Mouse (Mus musculus): Measurements from ENCODE around the gene Ncln. TPM values are rescaled to one million over a fixed set of nuclear protein-coding genes. Genes with fewer than 3 reads are reported as not detected.

Gene Ncln
- polyA plus RNA-seq, 1 experiment = 198 TPM

GRCm38 (mm10) chr10:81484441-81485059 lies 11.6 kb downstream of the Ncln start:
- DNase-seq (ENCODE audit: low read depth in 1 of 2, low spot score in 2 of 2) = no peak
- WGBS = 63% methylated on average over 6 of the region's 6 CpGs

GRCm38 (mm10) chr10:81483983-81484382 lies 12.2 kb downstream of the Ncln start:
- WGBS = 18% methylated on average over 9 of the region's 9 CpGs
- Histone ChIP-seq H3K4me1 (ENCODE audit: control insufficient read depth, insufficient read depth, insufficient read length) (peaks cover 5% of the 10 kb centered on the region; the same call in 1 of the 2 replicates), H3K27me3 (ENCODE audit: control insufficient read depth, insufficient read depth, low read length) (peaks cover 9% of the 10 kb centered on the region), H3K4me3 (ENCODE audit: extremely low read depth, insufficient read depth, insufficient read length) (no peak overlapping the region), H3K27ac (ENCODE audit: insufficient read depth, low read length) (no peak overlapping the region), H3K36me3 (ENCODE audit: control insufficient read depth, insufficient read depth, low read length) (peaks cover 24% of the 10 kb centered on the region)
- peak in 1 of 2 experiments; percentile 45 for DNase-seq (ENCODE audit: low read depth in 1 of 2, low spot score in 2 of 2)
- TF ChIP-seq CTCF (IDR thresholded peaks at IDR 0.05; ENCODE audit: extremely low read depth, insufficient read depth, insufficient read length, insufficient replicate concordance) = peak; percentile 9; the same call in 1 of the 2 replicates
- no peak for TF ChIP-seq POLR2A (IDR thresholded peaks at IDR 0.05; ENCODE audit: low read depth, low read length)

More at GRCm38 (mm10) chr10:81484441-81485059, 11.6 kb downstream of the Ncln start:
- H3K27ac ChIP-seq (ENCODE audit: insufficient read depth, low read length) = no peak overlapping the region
- H3K4me1 ChIP-seq (ENCODE audit: control insufficient read depth, insufficient read depth, insufficient read length) = peaks cover 5% of the 10 kb centered on the region; the same call in 1 of the 2 replicates
- peaks cover 8% of the 10 kb centered on the region for H3K27me3 ChIP-seq (ENCODE audit: control insufficient read depth, insufficient read depth, low read length)
- no peak overlapping the region for H3K4me3 ChIP-seq (ENCODE audit: extremely low read depth, insufficient read depth, insufficient read length)
- H3K36me3 ChIP-seq (ENCODE audit: control insufficient read depth, insufficient read depth, low read length) = peaks cover 28% of the 10 kb centered on the region
- TF ChIP-seq CTCF (IDR thresholded peaks at IDR 0.05; ENCODE audit: extremely low read depth, insufficient read depth, insufficient read length, insufficient replicate concordance) (no peak), POLR2A (IDR thresholded peaks at IDR 0.05; ENCODE audit: low read depth, low read length) (no peak)

GRCm38 (mm10) chr10:81482533-81482889 lies 13.7 kb downstream of the Ncln start, which contains the start of gene Celf5:
Gene Celf5, minus strand, starts transcription at chr10:81482709.
- H3K4me1 ChIP-seq (ENCODE audit: control insufficient read depth, insufficient read depth, insufficient read length) = peaks cover 5% of the 10 kb centered on the region; the same call in 1 of the 2 replicates
- TF ChIP-seq POLR2A (IDR thresholded peaks at IDR 0.05; ENCODE audit: low read depth, low read length) = no peak
- TF ChIP-seq CTCF (IDR thresholded peaks at IDR 0.05; ENCODE audit: extremely low read depth, insufficient read depth, insufficient read length, insufficient replicate concordance) = peak; percentile 81
- H3K27me3 ChIP-seq (ENCODE audit: control insufficient read depth, insufficient read depth, low read length) = peaks cover 12% of the 10 kb centered on the region
- under 1% methylated on average over 36 of the region's 36 CpGs for WGBS
- H3K4me3 ChIP-seq (ENCODE audit: extremely low read depth, insufficient read depth, insufficient read length) = peak within 1 kb of the TSS; percentile 55
- no peak within 1 kb of the TSS for H3K27ac ChIP-seq (ENCODE audit: insufficient read depth, low read length)
- peaks cover 9% of the 10 kb centered on the region for H3K36me3 ChIP-seq (ENCODE audit: control insufficient read depth, insufficient read depth, low read length)
- no peak for DNase-seq (ENCODE audit: low read depth in 1 of 2, low spot score in 2 of 2)

- H3K27me3 ChIP-seq (ENCODE audit: control insufficient read depth, insufficient read depth, low read length) = peaks cover 13% of the 10 kb centered on the region
- peaks cover 3% of the 10 kb centered on the region for H3K36me3 ChIP-seq (ENCODE audit: control insufficient read depth, insufficient read depth, low read length)
- TF ChIP-seq POLR2A (IDR thresholded peaks at IDR 0.05; ENCODE audit: low read depth, low read length) = no peak
- TF ChIP-seq CTCF (IDR thresholded peaks at IDR 0.05; ENCODE audit: extremely low read depth, insufficient read depth, insufficient read length, insufficient replicate concordance) = no peak
- H3K4me1 ChIP-seq (ENCODE audit: control insufficient read depth, insufficient read depth, insufficient read length) = peaks cover 5% of the 10 kb centered on the region; the same call in 1 of the 2 replicates
- H3K27ac ChIP-seq (ENCODE audit: insufficient read depth, low read length) = no peak overlapping the region
- no peak for DNase-seq (ENCODE audit: low read depth in 1 of 2, low spot score in 2 of 2)
- peak overlapping the region; percentile 55 for H3K4me3 ChIP-seq (ENCODE audit: extremely low read depth, insufficient read depth, insufficient read length)
- 10% methylated on average over 33 of the region's 35 CpGs for WGBS
Observed at GRCm38 (mm10) chr10:81481605-81482532, 14.3 kb downstream of the Ncln start.

- H3K27me3 ChIP-seq (ENCODE audit: control insufficient read depth, insufficient read depth, low read length) = peaks cover 19% of the 10 kb centered on the region
- DNase-seq (ENCODE audit: low read depth in 1 of 2, low spot score in 2 of 2) = no peak
- H3K4me1 ChIP-seq (ENCODE audit: control insufficient read depth, insufficient read depth, insufficient read length) = peaks cover 4% of the 10 kb centered on the region; the same call in 1 of the 2 replicates
- TF ChIP-seq POLR2A (IDR thresholded peaks at IDR 0.05; ENCODE audit: low read depth, low read length) = no peak
- no peak for TF ChIP-seq CTCF (IDR thresholded peaks at IDR 0.05; ENCODE audit: extremely low read depth, insufficient read depth, insufficient read length, insufficient replicate concordance)
- no peaks in the 10 kb centered on the region for H3K36me3 ChIP-seq (ENCODE audit: control insufficient read depth, insufficient read depth, low read length)
- WGBS = 69% methylated on average over 10 of the region's 10 CpGs
- H3K4me3 ChIP-seq (ENCODE audit: extremely low read depth, insufficient read depth, insufficient read length) = no peak overlapping the region
- no peak overlapping the region for H3K27ac ChIP-seq (ENCODE audit: insufficient read depth, low read length)
Observed at GRCm38 (mm10) chr10:81474461-81474860, 21.7 kb downstream of the Ncln start.

GRCm38 (mm10) chr10:81473003-81473451 lies 23.2 kb downstream of the Ncln start:
- no peak overlapping the region for H3K4me3 ChIP-seq (ENCODE audit: extremely low read depth, insufficient read depth, insufficient read length)
- 3% methylated on average over 22 of the region's 22 CpGs for WGBS

More at GRCm38 (mm10) chr10:81473003-81473451, 23.2 kb downstream of the Ncln start:
- Histone ChIP-seq H3K4me1 (ENCODE audit: control insufficient read depth, insufficient read depth, insufficient read length) (peaks cover 4% of the 10 kb centered on the region; the same call in 1 of the 2 replicates), H3K27ac (ENCODE audit: insufficient read depth, low read length) (no peak overlapping the region), H3K27me3 (ENCODE audit: control insufficient read depth, insufficient read depth, low read length) (peaks cover 16% of the 10 kb centered on the region), H3K36me3 (ENCODE audit: control insufficient read depth, insufficient read depth, low read length) (no peaks in the 10 kb centered on the region)
- DNase-seq (ENCODE audit: low read depth in 1 of 2, low spot score in 2 of 2) = no peak
- TF ChIP-seq POLR2A (IDR thresholded peaks at IDR 0.05; ENCODE audit: low read depth, low read length) = no peak
- no peak for TF ChIP-seq CTCF (IDR thresholded peaks at IDR 0.05; ENCODE audit: extremely low read depth, insufficient read depth, insufficient read length, insufficient replicate concordance)

Data from spleen, adult 2 months (tissue).